Mouse (Mus musculus): ENCODE measurements at regions not wholly inside any gene's neighbourhood (a gene's known extent, or its start where the extent isn't known, plus 50 kb on each side); places are given as distances from the start of the nearest gene placed in this dataset.
A peak's percentile ranks its signal among the peaks of the same experiment; 100 is the strongest.
"Not testable (repeated sequence)": the region's sequence is repeated elsewhere in the genome, so short reads cannot be mapped to it uniquely, and the experiment has no call there.

DNA sequence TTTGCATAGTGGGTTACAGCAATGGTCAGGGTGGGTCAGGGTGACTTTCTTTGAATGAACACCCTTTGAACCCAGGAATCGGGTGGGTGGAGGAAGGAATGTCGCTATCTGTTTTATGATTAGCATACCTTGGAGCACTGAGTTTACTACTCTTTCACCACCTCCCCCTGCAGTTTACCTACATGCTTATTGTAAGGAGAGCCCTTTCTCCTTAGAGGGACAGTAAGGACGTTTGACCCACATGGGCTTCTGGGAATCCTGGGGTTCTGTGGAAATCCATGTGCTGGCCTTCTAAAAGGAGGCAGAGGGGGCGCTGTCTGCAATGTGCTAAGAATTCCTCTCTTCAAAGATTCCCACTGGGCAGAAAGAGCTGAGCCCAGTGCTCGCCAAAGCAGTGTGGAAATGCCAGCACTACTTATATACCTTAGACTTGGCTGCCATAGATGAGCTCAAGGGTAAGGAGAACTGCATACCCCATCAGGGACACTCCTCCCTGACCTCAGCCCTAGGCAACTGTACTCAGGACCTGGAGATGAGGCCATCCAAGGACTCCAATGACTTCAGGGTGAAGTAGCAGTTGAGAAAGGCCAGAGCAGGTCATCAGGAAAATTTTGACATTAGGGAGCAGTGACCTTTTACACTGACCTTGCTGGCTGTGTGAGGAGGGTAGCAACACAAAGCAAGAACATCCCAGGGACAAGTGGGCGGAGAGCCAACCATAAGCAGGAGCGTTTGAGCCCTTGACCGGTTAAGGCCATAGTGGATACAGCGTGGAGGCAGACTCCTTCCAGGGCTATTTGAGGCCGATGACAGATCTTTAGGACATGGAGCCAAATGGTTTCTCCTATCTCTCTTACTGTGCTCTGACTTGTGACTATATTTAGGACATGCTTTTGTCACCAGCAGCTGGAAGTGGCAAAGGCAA is 133.2 kb downstream of the Tcp10c start:
- ATAC-seq (replicated peaks; ENCODE audit: insufficient number of reproducible peaks, low FRiP score, low TSS enrichment, poor library complexity, severe bottlenecking) = no peak

- ATAC-seq (replicated peaks; ENCODE audit: insufficient number of reproducible peaks, low FRiP score, low TSS enrichment, poor library complexity, severe bottlenecking) = no peak
Measured at GRCm38 (mm10) chr17:13488608-13489324, 134.4 kb downstream of the Tcp10c start.

DNA sequence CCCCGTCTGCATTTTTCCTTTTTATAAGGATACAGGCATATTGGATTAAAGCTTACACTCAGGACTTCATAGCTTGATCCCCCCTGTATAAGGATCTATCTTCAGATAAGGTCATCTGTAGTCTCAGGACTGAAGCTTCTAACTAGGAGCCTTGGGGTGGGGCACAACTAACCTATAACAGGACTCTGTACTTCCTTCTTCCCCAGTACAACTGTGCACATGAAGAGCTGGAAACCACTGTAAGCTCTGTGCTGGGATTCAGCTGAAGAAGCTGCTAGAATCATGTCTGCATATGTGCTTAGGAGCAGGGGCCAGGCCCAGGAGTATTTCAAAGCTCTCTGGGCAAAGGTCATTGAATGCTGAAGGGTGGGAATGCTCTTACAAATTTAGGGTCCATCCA is 137.9 kb downstream of the Tcp10c start:
- ATAC-seq (replicated peaks; ENCODE audit: insufficient number of reproducible peaks, low FRiP score, low TSS enrichment, poor library complexity, severe bottlenecking) = not testable (repeated sequence)

- not testable (repeated sequence) for ATAC-seq (replicated peaks; ENCODE audit: insufficient number of reproducible peaks, low FRiP score, low TSS enrichment, poor library complexity, severe bottlenecking)
Measured at GRCm38 (mm10) chr17:13492649-13493277, 138.4 kb downstream of the Tcp10c start.

GRCm38 (mm10) chr17:13493866-13494265 is 139.5 kb downstream of the Tcp10c start:
- ATAC-seq (replicated peaks; ENCODE audit: insufficient number of reproducible peaks, low FRiP score, low TSS enrichment, poor library complexity, severe bottlenecking) = 0 out of 2 replicates have a peak, but pooled peaks have one; percentile 30

DNA sequence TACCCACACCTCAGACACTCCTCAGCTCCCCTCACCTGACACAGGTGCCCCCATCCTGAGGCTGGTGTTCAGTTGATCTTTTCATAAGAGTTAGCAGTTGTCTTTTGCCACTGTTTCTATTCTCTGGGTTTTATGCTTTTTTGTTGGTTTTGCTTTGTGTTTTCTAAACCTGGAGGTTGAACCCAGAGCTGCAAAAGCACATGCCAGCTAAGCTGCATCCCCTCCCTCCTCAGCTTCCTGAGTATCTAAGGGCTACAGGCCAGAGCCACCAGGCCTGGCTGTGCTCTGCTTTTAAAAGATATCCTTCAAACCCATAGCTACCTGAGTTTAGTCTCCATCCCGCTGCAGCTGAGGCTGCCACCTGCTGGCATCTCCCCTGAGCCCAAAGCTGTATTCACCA is 140.1 kb downstream of the Tcp10c start:
- ATAC-seq (replicated peaks; ENCODE audit: insufficient number of reproducible peaks, low FRiP score, low TSS enrichment, poor library complexity, severe bottlenecking) = not testable (repeated sequence)

GRCm38 (mm10) chr17:13504365-13504764 is 150.0 kb downstream of the Tcp10c start:
- ATAC-seq (replicated peaks; ENCODE audit: insufficient number of reproducible peaks, low FRiP score, low TSS enrichment, poor library complexity, severe bottlenecking) = not testable (repeated sequence)

DNA sequence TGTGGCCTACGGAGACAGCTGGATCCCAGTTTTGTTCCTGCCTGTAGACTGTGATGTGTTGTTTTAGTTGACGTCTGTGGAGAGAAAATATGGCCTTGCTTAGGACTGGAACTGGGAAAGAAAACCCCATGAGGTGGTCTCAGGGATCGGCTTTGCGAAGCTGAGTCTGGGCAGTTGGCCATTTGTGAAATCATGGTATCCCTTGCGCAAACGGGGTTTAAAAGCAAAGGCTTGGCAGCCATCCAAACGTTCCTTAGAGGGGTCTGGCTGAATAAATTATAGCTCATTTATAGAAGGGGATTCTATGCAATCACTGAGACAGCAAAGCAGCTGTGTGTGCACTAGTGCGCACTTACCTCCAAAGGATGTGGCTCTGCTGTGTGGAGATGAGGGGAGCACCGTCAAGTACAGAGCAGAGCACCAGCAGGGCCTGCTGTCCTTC is 150.5 kb downstream of the Tcp10c start:
- not testable (repeated sequence) for ATAC-seq (replicated peaks; ENCODE audit: insufficient number of reproducible peaks, low FRiP score, low TSS enrichment, poor library complexity, severe bottlenecking)

DNA sequence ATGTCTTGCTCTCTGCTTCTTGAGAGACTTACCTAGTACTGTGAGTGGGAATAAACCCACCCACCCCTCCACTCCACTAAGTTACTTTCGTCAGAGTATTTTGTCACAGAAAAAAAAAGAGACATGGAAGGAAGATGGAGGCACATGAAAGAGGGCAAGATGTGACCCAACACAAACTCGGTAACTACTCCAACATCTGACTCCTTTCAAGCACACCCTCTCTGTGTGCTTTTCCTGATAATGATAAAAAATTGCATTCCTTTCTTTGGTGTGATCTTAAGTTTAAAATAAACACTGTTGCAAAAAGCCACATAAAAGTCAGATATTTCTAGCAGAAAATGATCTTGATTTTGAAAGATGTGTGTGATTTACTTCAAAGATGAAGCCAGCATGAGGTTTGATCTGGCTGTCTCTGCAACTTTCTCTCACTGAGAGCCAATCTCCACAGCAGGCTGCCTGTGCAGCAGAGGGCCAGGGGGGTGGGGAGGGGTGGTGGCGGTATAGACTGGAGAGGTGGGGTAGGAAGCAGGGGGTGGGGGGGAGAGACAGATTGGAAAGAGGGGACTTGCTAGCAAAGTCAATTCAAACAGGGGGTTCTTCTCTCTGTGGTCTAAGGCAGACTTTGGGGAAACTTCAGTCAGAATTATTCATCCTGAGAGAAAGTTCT is 153.2 kb downstream of the Tcp10c start:
- not testable (repeated sequence) for ATAC-seq (replicated peaks; ENCODE audit: insufficient number of reproducible peaks, low FRiP score, low TSS enrichment, poor library complexity, severe bottlenecking)

DNA sequence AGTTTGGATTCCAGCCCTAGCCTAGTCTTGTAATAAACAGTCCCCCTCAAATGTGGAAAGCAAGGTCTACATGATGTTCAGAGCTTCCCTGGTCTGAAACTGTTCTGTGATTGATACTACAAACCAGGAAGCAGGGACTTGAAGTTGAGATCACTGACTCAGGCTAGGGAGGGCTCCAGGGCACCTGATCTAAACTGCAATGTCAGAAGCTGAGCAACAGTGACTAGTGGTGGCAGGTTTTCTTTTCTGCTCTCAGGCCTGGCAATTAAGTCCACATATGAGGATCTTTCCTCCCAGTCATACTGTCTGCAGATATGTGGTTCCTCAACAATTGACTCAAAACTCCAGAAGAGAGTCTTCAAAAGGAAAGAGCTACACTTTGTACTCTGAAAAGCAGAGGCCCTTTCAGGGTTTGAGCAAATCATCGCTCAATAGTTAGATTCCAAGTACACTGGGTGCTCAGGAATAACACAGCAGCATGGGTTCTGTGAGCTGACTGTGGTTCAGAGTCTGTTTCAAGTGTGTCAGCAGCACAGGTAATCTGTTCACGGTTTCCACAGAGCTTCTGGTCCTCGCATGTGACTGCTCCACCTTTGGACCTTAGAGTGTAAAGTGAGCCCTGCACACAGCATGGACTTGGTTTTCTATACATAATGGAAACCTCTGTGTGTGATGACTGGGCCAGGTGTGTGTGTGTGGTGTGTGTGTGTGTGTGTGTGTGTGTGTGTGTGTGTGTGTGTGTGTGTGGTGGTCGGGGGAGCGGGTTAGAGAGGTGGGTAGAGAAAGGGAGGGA is 165.2 kb downstream of the Tcp10c start:
- ATAC-seq (replicated peaks; ENCODE audit: insufficient number of reproducible peaks, low FRiP score, low TSS enrichment, poor library complexity, severe bottlenecking) = not testable (repeated sequence)

DNA sequence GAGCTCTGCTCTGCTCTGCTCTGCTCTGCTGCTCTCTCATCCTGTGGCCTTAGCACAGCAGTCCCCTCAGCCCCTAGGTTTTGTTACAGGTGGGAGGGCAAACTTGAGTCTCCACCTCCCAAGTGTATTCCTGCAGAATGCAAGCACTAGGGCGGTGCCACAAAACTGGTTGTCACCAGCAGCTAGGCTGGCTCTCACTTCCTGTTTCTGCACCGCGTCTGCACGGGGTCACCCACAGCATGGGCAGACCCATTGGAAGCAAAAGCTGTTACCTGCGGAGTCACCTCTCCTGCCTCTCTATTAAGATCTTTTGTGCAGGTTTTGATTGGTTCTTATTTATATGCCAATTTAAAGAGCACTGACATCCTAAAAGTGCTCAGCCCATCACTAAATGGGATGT is 178.2 kb downstream of the Tcp10c start:
- peak; percentile 51 for ATAC-seq (replicated peaks; ENCODE audit: insufficient number of reproducible peaks, low FRiP score, low TSS enrichment, poor library complexity, severe bottlenecking)

- ATAC-seq (replicated peaks; ENCODE audit: insufficient number of reproducible peaks, low FRiP score, low TSS enrichment, poor library complexity, severe bottlenecking) = no peak
Measured at GRCm38 (mm10) chr17:13540446-13541241, 186.3 kb downstream of the Tcp10c start.

- ATAC-seq (replicated peaks; ENCODE audit: insufficient number of reproducible peaks, low FRiP score, low TSS enrichment, poor library complexity, severe bottlenecking) = no peak
Measured at GRCm38 (mm10) chr17:13541249-13541648, 186.9 kb downstream of the Tcp10c start.

- ATAC-seq (replicated peaks; ENCODE audit: insufficient number of reproducible peaks, low FRiP score, low TSS enrichment, poor library complexity, severe bottlenecking) = no peak
Measured at GRCm38 (mm10) chr17:13542261-13542660, 187.9 kb downstream of the Tcp10c start.

GRCm38 (mm10) chr17:13542856-13543255 is 188.5 kb downstream of the Tcp10c start:
- no peak for ATAC-seq (replicated peaks; ENCODE audit: insufficient number of reproducible peaks, low FRiP score, low TSS enrichment, poor library complexity, severe bottlenecking)

DNA sequence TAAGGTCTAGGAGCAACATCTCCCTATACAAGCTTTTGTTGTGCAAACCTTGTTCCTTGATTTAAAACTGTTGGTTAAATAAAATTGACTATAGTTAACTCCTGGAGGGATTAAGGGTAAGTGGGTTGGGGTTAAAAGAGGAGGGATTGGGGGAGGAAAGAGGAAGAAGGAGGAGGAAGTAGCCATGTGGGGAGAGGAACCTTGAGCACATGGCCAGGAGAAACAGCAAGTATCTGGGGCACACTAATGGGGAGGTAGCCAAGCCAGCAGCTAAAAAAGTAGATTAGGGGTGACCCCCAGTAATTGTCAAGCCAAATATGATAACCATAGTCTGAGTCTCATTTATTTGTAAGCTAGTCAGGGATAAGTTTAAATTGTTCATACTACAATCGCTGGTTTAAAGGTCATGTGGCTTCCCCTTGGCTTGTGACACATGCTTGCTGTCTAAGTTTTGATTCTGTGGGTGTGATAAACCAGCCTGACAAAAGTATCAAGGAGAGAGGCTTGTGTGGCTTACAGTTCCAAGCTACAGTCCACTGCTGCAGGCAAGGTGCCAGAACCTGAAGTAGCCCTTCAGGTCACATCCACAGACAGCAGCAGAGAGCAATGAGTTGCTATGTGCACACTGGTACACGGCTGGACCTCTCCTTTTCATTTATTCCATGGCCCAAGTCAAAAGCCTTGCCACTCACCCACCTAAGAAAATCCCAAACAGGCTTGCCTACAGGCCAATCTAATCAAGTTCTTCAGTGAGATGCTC is 189.8 kb downstream of the Tcp10c start:
- 0 out of 2 replicates have a peak, but pooled peaks have one; percentile 6 for ATAC-seq (replicated peaks; ENCODE audit: insufficient number of reproducible peaks, low FRiP score, low TSS enrichment, poor library complexity, severe bottlenecking)

DNA sequence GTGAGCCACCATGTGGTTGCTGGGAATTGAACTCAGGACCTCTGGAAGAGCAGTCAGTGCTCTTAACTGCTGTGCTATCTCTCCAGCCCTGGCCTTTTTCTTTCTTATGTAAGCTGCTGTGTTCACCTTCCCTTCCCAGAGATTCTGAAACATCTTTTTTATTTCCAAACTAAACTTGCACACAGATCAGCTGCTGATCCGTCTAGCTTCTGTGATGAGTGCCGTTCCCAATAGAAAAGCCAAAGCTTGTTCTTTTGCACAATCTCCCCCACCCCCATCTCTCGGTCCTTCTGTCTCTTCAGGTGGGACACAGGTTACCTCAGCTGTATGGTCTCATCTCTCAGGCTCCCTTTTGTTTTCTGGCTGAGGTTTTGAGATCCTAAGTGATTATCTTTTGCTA is 191.9 kb downstream of the Tcp10c start:
- no peak for ATAC-seq (replicated peaks; ENCODE audit: insufficient number of reproducible peaks, low FRiP score, low TSS enrichment, poor library complexity, severe bottlenecking)
